Mouse (Mus musculus) liver (tissue): ENCODE data around the gene Tspan17.
"Not testable (repeated sequence)": the region's sequence is repeated elsewhere in the genome, so short reads cannot be mapped to it uniquely, and the experiment has no call there.

Experiments
- DNase-seq: peaks from one replicate; pipeline ENCODE4 v3.0.0-alpha.2; 2020; ENCODE audit warnings: mixed read lengths

Gene Tspan17

GRCm38 (mm10) chr13:54765281-54766191 is 23.6 kb upstream of the Tspan17 start:
- DNase-seq = no peak

- peak; percentile 44 for DNase-seq
Observed at GRCm38 (mm10) chr13:54766192-54766768, 22.9 kb upstream of the Tspan17 start, which contains the start of gene Sncb. Sncb (minus strand) TSS chr13:54766595.

- no peak for DNase-seq
Observed at GRCm38 (mm10) chr13:54767012-54767411, 22.2 kb upstream of the Tspan17 start.

GRCm38 (mm10) chr13:54780592-54780991 is 8.6 kb upstream of the Tspan17 start:
- no peak for DNase-seq

- DNase-seq = no peak
Observed at GRCm38 (mm10) chr13:54781086-54781485, 8.1 kb upstream of the Tspan17 start.

GRCm38 (mm10) chr13:54783235-54783634 is 5.9 kb upstream of the Tspan17 start:
- no peak for DNase-seq

GRCm38 (mm10) chr13:54783698-54784097 is 5.5 kb upstream of the Tspan17 start, which contains the start of gene Eif4e1b:
Eif4e1b (plus strand) TSS chr13:54783998.
- no peak for DNase-seq

GRCm38 (mm10) chr13:54787591-54787990 is 1.6 kb upstream of the Tspan17 start:
- DNase-seq = not testable (repeated sequence)

GRCm38 (mm10) chr13:54789561-54790397 is 602 bp downstream of the Tspan17 start:
- DNase-seq = no peak

- peak; percentile 21 for DNase-seq
Observed at GRCm38 (mm10) chr13:54792259-54793230, 3.4 kb downstream of the Tspan17 start.

- no peak for DNase-seq
Observed at GRCm38 (mm10) chr13:54794002-54794577, 4.9 kb downstream of the Tspan17 start.

GRCm38 (mm10) chr13:54794843-54795242 is 5.7 kb downstream of the Tspan17 start:
- no peak for DNase-seq

GRCm38 (mm10) chr13:54797356-54797755 is 8.2 kb downstream of the Tspan17 start:
- DNase-seq = no peak

GRCm38 (mm10) chr13:54797861-54798643 is 8.9 kb downstream of the Tspan17 start:
- DNase-seq = no peak

- no peak for DNase-seq
Observed at GRCm38 (mm10) chr13:54798740-54799139, 9.6 kb downstream of the Tspan17 start.

GRCm38 (mm10) chr13:54799701-54800100 is 10.5 kb downstream of the Tspan17 start:
- peak; percentile 68 for DNase-seq

GRCm38 (mm10) chr13:54800206-54800605 is 11.0 kb downstream of the Tspan17 start:
- DNase-seq = no peak

- no peak for DNase-seq
Observed at GRCm38 (mm10) chr13:54803010-54803409, 13.8 kb downstream of the Tspan17 start.

- DNase-seq = no peak
Observed at GRCm38 (mm10) chr13:54805134-54805838, 16.1 kb downstream of the Tspan17 start.

- DNase-seq = no peak
Observed at GRCm38 (mm10) chr13:54806434-54806976, 17.3 kb downstream of the Tspan17 start.
